Mouse (Mus musculus) gastrocnemius, postnatal 36 days (tissue): ENCODE measurements around the gene Sumf1. TPM values are rescaled to one million over a fixed set of nuclear protein-coding genes. Genes with fewer than 3 reads are reported as not detected.
A peak's percentile ranks its signal among the peaks of the same experiment; 100 is the strongest.

ENCODE experiments used
- DNase-seq, 2 experiments: peaks; one replicate each; pipeline ENCODE4 v3.0.0; 2022
- intact Hi-C: fragments of 180-260 bp; cut with DNase I; formaldehyde crosslinking; loops from one replicate; pipeline ENCODE4 v1.15.1; 2025
- total RNA-seq, 2 experiments: library from RNA; stranded (reverse); gene quantifications; 2 replicates each; pipeline ENCODE4 v1.2.3; 2021

Gene Sumf1
- total RNA-seq, 2 experiments from 2014 or later, result 7.6 to 8.4 TPM

DNA sequence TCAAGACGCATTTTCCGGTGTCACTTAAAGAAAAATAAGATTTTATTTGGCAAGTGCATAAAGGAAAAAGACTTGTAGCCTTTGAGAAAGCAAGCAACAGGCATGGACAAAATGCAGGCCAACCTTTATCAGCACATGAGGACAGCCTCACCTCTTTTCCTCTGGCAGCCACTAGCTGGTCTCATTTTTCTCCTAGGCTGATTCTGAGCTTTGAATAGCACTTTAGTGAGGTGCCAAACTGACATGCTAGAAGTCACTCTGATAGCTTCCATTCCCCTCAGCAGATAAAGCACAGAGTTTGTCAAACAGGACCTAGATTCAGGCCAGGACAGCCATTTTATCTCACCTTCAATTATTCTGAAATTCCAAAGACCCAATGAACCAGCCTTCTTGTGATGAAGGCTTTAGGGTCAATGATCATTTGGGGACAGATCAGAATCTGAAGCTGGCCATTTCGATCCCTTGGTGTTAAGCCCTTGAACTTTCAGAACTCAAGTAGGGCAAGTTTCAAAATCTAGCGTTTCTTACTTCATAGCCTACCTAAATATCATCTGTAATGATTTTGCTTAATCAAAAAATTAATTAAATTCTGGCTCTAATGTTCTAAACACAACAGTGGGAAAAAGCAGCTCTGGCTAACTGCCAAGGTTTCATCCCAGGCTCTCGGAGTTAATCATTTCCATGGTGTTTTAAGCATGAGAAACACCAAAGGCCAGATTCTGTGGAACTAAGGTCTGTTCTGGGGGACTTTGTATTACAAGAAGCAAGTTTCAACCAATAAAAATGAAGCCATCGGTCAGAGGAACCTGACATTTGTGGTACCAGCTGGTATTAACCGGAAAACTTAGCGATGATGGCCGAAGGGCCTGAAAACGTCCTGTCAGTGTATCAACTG is 83.2 kb downstream of the Sumf1 start:
- no peak for DNase-seq
- intact Hi-C loops, result loop anchor here (2.0 kb wide), 1 partner anchor 301 kb away; no protein-coding TSS in a partner anchor

DNA sequence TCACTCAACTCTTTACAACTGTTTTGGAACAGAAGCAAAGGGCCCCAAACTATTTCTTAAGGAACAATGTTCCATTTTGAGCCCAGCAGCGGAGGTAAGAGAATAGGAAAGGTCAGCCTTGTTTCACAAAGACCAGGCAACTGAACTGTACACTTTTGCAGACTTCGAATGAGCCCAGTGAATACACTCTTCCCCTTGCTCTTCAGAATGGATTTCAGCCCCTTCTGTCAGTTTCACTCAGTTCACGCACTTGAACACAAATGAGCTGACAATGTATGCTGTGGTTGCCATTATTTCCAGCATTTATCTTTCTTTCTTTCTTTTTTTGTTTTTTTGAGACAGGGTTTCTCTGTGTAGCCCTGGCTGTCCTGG is 86.5 kb downstream of the Sumf1 start:
- DNase-seq, result no peak
- intact Hi-C loops, result loop anchor here (1.0 to 5.0 kb wide), 2 partner anchors 309 to 638 kb away; no protein-coding TSS in a partner anchor

DNA sequence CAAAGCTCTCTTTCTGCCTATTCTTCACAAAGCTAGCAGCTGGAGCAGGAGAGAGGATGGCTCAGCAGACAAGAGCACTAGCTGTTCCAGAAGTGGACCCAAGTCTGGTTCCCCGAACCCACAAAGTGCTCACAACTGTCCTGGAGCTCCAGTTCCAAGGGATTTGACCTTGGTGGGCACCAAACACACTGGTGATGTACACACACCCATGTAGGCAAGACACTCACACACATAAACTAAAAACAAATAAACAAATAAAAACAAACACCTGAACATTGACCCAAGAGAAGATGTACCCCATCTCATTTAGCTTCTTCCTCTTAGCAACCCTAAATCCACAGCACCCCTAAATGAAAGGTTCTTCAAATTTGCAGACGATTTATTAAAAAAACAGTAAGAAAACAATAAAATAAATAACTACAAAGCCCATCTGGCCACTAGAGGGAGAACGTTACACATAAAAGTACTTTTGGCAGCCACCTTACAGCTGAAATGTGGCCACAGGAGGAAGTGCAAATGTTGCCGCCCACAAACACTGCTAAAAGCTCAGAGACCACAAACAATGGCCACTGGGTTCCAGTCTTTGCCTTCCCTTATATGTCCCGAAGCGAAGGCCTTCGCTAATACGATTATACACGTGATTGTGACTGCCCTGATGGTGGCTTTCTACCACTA is 87.1 kb downstream of the Sumf1 start:
- intact Hi-C loops, result loop anchor here (1.0 to 5.0 kb wide), 2 partner anchors 310 to 639 kb away; no protein-coding TSS in a partner anchor
- DNase-seq, result peak; percentile 25 to 29

DNA sequence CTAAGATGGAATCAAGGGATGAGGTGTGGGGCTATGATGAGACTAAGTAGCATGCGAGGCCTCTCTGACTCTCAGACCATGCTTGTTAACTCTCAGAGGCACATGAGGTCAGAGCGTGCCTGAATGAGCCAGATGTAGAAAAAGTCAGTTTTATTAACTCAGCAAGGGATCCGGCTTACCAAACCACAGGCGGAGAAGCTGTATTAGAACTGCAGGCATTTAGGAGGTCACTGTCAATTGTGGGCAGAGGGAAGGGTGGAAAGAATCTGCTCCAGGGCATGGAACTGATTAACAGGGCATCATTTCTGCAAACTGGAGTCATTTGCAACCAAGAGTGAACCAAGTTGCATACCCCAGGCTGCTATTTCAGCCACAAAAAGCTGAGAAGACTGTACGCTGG is 89.9 kb downstream of the Sumf1 start:
- intact Hi-C loops, result loop anchor here (5.0 kb wide), 1 partner anchor 642 kb away; no protein-coding TSS in a partner anchor
- DNase-seq, result no peak

DNA sequence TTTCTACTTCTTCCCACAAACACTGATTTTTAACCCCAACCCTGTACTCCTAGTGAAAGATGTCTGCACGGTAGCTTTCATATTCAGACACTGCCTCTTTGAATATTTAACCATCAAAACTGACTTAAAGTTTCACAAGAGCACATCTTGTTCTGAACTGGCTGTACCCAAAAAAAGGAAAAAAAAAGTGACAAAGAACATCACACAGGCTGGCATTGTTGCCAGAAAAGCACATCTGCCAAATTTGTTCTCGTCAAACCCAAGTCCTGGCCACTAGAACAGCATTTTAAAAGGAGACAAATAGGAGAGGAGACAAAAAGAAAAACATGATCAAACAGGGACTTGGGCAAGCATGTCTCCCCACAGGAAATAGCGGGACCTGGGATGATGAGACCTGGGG is 91.9 kb downstream of the Sumf1 start:
- intact Hi-C loops, result no loop called here
- DNase-seq, result no peak

DNA sequence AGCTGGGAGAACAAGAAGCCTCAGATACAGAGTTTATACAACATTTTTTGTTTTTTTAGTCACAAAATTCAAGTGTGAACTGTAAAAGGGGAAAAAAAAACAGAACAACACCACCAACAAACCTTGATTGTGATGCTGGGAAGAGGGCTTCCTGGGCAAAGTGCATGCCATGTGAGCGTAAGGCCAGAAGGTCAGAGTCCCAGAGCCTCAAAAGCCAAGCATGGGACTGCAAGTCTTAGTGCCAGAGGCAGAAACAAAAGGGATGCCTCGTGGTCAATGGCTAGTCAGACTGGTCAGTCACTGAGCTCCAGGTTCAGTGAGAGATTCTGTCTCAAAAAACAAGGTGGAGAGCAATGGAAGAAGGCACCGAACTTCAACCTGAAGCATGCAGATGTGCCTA is 92.7 kb downstream of the Sumf1 start:
- no peak for DNase-seq
- intact Hi-C loops, result no loop called here

DNA sequence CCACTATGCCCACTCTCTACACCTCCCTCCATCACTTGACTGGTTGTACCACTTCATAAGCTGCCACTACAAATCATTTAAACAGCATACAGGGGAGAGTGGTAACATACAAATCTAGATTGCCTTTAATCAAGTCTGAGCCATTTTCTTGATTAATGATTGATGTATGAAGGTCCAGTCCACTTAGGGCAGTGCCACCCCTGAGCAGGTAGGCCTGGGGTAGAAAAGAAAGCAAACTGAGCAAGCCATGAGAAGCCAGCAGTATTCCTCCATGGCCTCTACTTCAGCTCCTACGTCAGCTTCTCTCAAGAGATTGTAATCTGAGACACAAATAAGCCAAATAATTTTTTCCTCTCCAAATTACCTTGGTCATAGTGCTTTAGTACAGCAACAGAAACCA is 94.1 kb downstream of the Sumf1 start:
- no peak for DNase-seq
- intact Hi-C loops, result no loop called here

DNA sequence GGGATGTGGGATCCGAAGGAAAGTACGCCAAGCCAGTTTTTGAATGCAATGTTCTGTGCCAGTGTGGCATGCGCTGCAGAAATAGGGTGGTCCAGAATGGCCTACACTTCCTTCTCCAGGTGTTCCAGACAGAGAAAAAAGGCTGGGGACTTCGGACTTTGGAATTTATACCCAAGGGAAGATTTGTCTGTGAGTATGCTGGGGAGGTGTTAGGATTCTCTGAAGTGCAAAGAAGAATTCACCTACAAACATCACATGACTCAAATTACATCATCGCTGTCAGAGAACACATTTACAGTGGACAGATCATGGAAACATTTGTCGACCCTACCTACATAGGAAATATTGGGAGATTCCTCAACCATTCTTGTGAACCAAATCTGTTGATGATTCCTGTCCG is 109.5 kb downstream of the Sumf1 start:
- intact Hi-C loops, result no loop called here

DNA sequence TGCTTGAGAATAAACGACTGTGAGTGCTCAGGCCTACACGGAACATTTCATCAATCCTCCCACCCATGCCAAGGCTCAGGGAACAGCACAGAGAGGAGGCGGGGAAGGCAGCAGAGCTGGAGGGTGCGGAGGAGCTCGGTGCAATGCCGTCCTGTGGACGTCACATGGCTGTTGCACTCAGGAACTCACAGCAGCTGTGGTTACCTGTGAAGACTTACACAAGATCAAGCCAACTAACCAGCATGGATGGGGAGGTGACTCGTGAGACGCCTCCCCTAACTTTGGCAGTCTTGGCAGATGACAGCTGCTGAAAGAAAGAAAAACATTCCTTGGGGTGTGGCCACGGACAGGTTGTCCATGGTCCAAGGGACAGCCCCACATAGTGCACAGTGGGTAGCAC is 110.8 kb downstream of the Sumf1 start:
- intact Hi-C loops, result no loop called here
- DNase-seq, result no peak

More for the DNA sequence above, 109.5 kb downstream of the Sumf1 start:
- no peak for DNase-seq

DNA sequence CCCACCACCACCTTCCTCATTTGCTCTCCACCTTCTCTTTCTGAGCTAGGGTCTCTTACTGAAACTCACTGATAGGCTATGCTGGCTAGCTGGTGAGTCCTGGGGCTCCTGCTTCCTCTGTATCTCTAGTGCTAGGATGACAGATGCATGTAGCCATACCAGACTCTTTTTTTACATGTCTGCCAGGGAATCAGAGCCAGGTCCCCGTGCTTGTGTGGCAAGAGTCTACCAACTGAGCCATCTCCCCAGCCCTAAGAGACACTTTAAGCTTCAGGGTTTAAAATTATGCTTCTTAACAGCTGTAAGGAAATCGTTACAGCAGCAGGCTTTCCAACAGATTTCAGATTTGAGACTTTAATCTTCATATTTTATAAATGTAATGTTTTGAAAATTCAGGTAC is 111.5 kb downstream of the Sumf1 start:
- DNase-seq, result no peak
- intact Hi-C loops, result no loop called here

DNA sequence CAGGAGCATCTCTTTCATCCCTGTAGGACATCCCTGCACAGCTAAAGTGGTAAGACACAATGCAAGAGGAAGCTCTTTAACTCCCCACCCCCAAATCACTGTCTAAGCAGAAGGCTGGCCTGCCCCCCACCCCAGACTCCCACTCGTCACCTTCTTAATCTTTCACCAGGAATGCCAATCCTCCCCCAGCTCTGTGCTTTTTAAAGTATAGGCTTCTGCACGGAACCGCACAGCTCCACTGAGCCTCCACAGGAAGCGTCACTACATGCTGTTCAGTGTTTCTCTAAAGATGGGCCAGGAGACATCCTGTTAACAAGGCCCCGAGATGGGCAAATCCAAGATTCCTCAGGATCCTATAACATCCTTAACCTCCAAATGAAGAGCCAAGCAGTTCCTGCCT is 112.3 kb downstream of the Sumf1 start:
- intact Hi-C loops, result no loop called here

DNA sequence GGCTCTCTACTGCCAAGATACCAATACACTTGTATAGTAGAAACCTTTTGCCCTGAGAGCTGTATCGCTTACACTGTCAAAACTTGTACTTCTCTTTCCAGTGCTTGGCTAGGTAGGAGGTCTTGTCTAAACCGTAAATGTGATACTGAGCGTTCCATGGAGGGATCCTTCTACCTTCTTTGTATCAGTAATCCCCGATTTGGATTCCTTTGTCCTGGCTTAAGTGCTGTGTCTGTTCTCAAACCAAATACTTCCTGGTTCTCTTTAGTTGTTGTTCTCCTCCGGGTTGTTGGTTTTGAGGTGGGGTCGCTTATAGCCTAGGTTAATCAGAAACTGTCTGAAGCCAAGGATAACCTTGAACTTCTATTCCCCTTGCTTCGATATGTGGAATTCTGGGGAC is 114.4 kb downstream of the Sumf1 start:
- DNase-seq, result no peak
- intact Hi-C loops, result no loop called here

More for the DNA sequence above, 112.3 kb downstream of the Sumf1 start:
- no peak for DNase-seq

DNA sequence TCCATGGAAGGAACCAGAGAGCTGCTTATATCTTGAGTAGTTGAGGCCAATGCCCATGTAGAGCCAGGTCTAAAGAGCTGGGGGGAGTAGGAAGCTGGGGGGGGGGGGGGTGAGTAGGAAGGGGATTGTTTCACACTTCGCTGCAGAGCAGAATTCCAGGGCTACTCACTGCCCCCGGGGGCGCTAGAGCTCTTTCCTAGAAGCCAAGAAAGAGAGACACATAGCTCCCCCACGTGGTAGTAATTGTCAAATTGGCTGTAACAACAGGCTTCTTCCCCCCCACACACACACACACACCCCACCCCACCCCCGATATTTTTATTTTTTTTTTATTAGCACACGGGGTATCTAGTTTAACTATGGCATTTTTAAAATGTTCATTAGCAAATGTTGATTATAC is 119.8 kb downstream of the Sumf1 start:
- intact Hi-C loops, result no loop called here
- DNase-seq, result peak in 1 of 2 experiments; percentile 60

DNA sequence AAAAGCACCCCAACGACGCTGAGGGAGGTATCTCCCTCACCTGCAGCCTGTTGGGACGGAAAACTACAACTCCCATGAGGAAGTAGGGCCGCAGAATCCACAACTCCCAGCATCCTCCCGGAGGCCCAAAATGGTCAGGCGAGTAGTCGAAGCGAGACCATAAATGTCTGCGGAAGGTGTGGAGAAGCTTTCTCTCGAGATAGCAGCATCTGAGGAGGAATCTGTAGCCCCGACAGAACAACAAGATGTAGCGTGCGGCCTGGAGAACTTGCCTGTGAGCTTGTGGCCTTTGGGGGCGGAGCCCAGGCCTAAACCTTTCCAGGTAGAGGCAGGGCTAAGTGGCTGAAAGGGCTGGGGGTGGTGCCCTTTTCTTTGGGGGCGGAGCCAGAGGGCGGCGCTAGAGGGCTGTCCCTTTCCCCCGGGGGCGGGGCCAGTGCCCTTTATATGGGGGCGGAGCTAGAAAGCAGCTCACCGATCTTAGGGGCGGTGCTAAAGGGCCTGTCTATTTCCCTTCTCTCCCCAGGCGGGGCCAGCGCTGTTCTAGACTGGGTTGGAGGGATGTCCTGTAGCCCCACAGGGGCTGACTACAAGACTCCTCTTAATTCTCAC is 120.4 kb downstream of the Sumf1 start, which contains the start of gene Setmar:
TSS of gene Setmar (plus strand) at position 128 of the 609 bp plus-strand sequence.
- intact Hi-C loops, result no loop called here
- DNase-seq, result peak; percentile 96 to 97

DNA sequence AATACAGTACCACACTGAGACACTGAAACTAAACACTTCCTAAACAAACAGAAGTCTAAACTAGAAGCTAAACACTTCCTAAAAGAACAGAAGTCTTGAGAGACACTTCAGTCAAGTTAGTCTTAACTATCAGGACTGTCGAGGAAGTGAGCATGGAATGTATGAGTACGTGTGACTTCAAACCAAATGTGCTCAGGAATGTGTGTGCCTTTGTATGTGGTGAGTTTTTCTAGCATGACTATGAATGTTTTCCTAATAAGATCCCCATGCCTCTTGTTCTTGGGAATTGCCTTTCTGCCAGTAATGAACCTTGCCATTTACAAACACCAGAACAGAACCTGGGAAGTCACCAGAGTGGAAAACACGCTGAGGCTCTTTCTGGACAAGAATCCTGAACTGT is 124.3 kb downstream of the Sumf1 start:
- intact Hi-C loops, result no loop called here
- no peak for DNase-seq

DNA sequence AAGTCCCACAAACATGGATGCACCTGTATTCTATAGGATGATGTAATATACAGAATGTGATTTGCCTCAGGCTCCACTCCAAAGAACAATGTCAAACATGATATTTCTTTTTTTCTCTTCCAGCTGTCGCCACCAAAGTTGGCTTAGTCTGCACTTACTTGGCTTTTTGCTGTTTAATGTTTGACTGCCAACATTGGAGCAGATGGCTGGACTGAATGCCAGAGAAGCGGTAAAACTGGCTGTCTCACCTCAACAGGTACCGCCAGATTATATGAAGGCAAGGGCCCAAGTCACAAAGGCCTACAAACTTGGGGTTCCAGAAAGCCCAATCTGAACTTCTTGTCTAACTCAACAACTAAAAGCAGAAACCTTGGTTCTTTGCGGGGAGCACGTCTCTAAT is 127.3 kb downstream of the Sumf1 start:
- no peak for DNase-seq
- intact Hi-C loops, result loop anchor here (10.0 kb wide), 1 partner anchor 1253 kb away; the partner anchor contains the start of gene Crbn

DNA sequence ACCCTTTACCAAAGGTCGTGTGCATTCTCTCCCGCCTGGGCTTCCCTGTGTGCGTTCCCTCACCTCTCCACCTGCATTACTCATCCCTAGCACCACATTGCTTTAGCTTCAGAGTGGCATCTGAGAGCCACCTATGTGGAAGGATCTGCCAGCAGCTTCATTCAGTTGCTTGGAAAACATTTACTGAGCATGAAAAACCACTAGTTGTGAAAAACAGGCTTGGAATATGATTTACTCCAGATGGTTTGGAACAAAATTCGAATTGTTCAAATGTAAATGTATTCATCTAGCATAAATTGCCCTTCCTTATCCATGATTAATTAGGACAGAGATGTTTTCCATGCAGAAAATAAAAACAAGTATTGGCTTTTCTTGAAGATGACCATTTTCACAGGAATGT is 128.0 kb downstream of the Sumf1 start:
- intact Hi-C loops, result loop anchor here (10.0 kb wide), 1 partner anchor 1253 kb away; the partner anchor contains the start of gene Crbn
- DNase-seq, result no peak
